Mouse (Mus musculus) lung, adult 2 months (tissue): ENCODE measurements around the gene Tbc1d24.

ENCODE experiments used
- CTCF ChIP-seq: fragments of 200-500 bp; IDR thresholded peaks from 2 replicates; pipeline ENCODE4 v1.5.1; 2011; ENCODE audit warnings: mild to moderate bottlenecking, low read length, control low read depth; ENCODE audit not compliant: insufficient read depth
- POLR2A ChIP-seq: fragments of 200-500 bp; IDR thresholded peaks from 2 replicates; pipeline ENCODE4 v1.6.1; 2011; ENCODE audit warnings: low read depth, mild to moderate bottlenecking, control low read depth, low read length, borderline replicate concordance; ENCODE audit errors: extremely low read depth

GRCm38 (mm10) chr17:24252329-24252728 lies 47.0 kb upstream of the Tbc1d24 start:
- TF ChIP-seq CTCF (no peak), POLR2A (no peak)
